Mouse (Mus musculus) thymus, adult 18-20 months (tissue): Measurements from ENCODE around the gene Olfr893.
"Not testable (repeated sequence)": the region's sequence is repeated elsewhere in the genome, so short reads cannot be mapped to it uniquely, and the experiment has no call there.

ENCODE experiments used
- DNase-seq, 2 experiments: peaks; one replicate each; pipeline ENCODE4 v3.0.0; 2022; ENCODE audit warnings: mixed read lengths in 2 of 2

Olfr893 gene

DNA sequence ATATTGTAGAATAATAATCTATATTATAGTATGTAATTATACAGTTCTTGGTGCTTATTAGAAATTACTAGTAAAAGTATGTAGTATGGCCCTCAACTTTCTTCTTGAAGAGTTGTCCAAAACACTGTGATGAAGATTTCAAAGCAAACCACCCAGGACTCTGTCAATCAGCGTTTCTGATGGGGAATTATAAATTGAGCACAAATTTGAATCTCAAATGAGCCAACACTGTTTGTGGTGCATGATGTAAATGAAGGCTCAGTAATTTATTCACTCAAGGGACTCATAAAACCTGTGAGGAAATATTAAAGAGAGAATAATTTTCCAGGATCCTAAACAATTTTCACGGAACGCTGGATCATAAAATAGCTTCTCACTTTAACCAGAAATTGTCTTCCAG, at the start of gene Olfr893:
Gene Olfr893, plus strand, starts transcription at position 301 of the 400 bp plus-strand sequence.
- no peak for DNase-seq

DNA sequence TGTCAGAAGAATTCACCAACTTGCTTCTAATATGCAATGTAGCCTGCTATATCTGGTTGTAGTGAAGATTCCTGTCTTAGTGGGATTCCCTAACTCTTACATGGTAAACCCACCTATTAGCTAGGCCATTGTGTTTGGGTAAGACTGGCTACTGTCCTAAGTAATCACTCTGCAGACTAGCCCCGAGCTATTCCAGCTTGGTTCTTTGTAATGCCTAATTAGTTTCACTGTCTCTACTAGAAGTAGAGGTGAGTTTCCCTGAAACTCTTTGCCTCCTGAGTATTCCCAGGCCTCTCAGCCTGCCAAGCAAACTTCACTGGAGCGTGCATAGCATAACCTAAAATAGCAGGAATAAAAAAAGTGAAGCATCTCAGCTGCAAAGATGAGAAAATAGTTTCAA, 39.8 kb upstream of the Olfr893 start:
- not testable (repeated sequence) for DNase-seq

- DNase-seq = no peak
These were observed 27.4 kb upstream of the Olfr893 start, which contains the start of gene Olfr891 for GRCm38 (mm10) chr9:38180721-38181120. TSS of gene Olfr891 (minus strand) at chr9:38180821.

DNA sequence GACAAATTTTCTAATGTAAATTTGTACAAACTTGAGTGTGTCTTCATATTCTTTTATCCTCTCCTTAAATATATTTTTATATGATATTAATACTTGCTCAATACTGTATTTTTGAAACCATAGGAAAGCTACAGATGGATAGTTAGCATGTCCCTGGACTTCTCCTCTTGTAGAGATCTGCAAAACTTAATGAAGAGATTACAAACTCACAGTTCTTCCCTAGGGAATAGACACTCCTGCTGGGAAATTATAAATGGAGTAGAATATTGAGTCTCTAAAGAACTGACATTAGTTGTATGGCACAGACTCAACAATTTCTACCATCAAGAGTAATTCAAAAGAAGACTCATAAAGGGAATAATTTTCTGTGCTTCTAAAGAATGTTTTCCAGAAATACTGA, 9.6 kb downstream of the Olfr893 start, which contains the start of gene Olfr894:
Gene Olfr894, plus strand, starts transcription at position 301 of the 400 bp plus-strand sequence.
- no peak for DNase-seq

DNA sequence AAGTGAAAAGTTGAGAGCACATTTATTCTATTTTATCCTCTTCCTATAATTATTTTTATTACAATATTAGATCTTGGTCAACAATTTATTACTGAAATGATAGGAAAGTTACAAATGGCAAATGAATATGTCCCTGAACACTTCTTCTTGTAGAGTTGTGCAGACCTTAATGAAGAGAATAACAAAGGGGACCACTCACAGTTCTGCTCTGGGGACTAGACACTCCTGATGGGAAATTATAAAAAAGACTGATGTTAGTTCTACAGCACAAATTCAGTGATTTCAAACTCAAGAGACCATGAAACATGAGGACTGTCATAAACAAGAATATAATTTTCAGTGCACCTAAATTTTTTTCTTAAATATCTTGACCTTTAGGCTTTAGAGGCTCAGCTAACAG, 44.3 kb downstream of the Olfr893 start, which contains the start of gene Olfr143:
Gene Olfr143, plus strand, starts transcription at position 301 of the 400 bp plus-strand sequence.
- DNase-seq = no peak
